Comparison of ENCODE assay signal across 9 mouse cellular contexts in genomic region chr12:71544401-71545159, GRCm38 (mm10).
A peak's percentile ranks its signal among the peaks of the same experiment; 100 is the strongest.
DNase-seq lines count a peak whose midpoint lies in the region; ATAC-seq and TF ChIP-seq lines count a peak whose summit lies in the region.
"Had no signal": no experiment of that assay in that cellular context is flagged by ENCODE, and none has a peak within 500 bp of the region (broad histone marks: within the 10 kb centered on the region; RNA-seq: fewer than 3 reads in every experiment).

No protein-coding gene starts in this region.

- no peaks in the 10 kb centered on the region for H3K4me1 ChIP-seq in kidney, adult 2 months (ENCODE audit: control insufficient read depth, insufficient read depth, low read length)
- H3K4me1 ChIP-seq in kidney, embryonic 16.5 days (ENCODE audit: insufficient read depth, low read length), result no peaks in the 10 kb centered on the region
- H3K4me1 ChIP-seq in liver, postnatal 0 days (ENCODE audit: insufficient read depth), result no peaks in the 10 kb centered on the region

- DNase-seq in kidney, adult 2 months, result peak; percentile 7
- DNase-seq in NIH3T3 (ENCODE audit: low read depth), result peak; percentile 73
- peak; percentile 48 for DNase-seq in embryo, embryonic 10.5 days (ENCODE audit: low spot score)
- peak; percentile 54 for DNase-seq in left cerebral cortex, postnatal 36 days (ENCODE audit: low spot score in 2 of 2)
- no peak for DNase-seq in spleen, postnatal 14 days (ENCODE audit: low spot score in 2 of 2)
- no peak for DNase-seq in T-cell, adult 2 months (ENCODE audit: low spot score)
- no peak for DNase-seq in liver, postnatal 0 days
- DNase-seq: lung, adult 2 months had no signal

- WGBS in kidney, adult 2 months, result 61% methylated on average over 8 of the region's 8 CpGs
- 54% methylated on average over 8 of the region's 8 CpGs for WGBS in kidney, embryonic 16.5 days
- 51% methylated on average over 8 of the region's 8 CpGs for WGBS in liver, postnatal 0 days (ENCODE audit: insufficient replicate concordance)

- intact Hi-C loops in left cerebral cortex, postnatal 36 days (cut with DNase I), result no loop called here

- H3K9me3 ChIP-seq in kidney, embryonic 16.5 days (ENCODE audit: low read length), result no peaks in the 10 kb centered on the region
- no peaks in the 10 kb centered on the region for H3K9me3 ChIP-seq in liver, postnatal 0 days (ENCODE audit: low read length)

- H3K27me3 ChIP-seq in kidney, adult 2 months (replicated peaks; ENCODE audit: control insufficient read depth, insufficient read depth, low read length), result no peaks in the 10 kb centered on the region
- H3K27me3 ChIP-seq in kidney, embryonic 16.5 days (ENCODE audit: insufficient read depth, low read length), result no peaks in the 10 kb centered on the region
- H3K27me3 ChIP-seq in liver, postnatal 0 days (ENCODE audit: insufficient read depth, low read length), result no peaks in the 10 kb centered on the region

- no peak overlapping the region for H3K4me2 ChIP-seq in kidney, embryonic 16.5 days (replicated peaks; ENCODE audit: low read depth, low read length)
- H3K4me2 ChIP-seq in liver, postnatal 0 days (ENCODE audit: low read depth, low read length), result no peak overlapping the region

- no peak overlapping the region for H3K27ac ChIP-seq in kidney, adult 2 months (ENCODE audit: insufficient read depth, low read depth, low read length)
- H3K27ac ChIP-seq in kidney, embryonic 16.5 days (ENCODE audit: low read length), result no peak overlapping the region
- H3K27ac ChIP-seq in liver, postnatal 0 days (ENCODE audit: low read depth), result no peak overlapping the region

- TF ChIP-seq POLR2A in kidney, adult 2 months (IDR thresholded peaks at IDR 0.05; ENCODE audit: low read depth, low read length), result no peak

- no peak for TF ChIP-seq CTCF in kidney, adult 2 months (conservative IDR thresholded peaks at IDR 0.05; ENCODE audit: insufficient read depth, insufficient read length, low read depth, low read length)
- no peak for TF ChIP-seq CTCF in liver, postnatal 0 days (IDR thresholded peaks at IDR 0.05; ENCODE audit: low read depth)

- no peak overlapping the region for H3K4me3 ChIP-seq in kidney, adult 2 months (ENCODE audit: insufficient read depth, low read depth, low read length)
- H3K4me3 ChIP-seq in kidney, embryonic 16.5 days (ENCODE audit: low read length), result no peak overlapping the region
- H3K4me3 ChIP-seq in liver, postnatal 0 days (ENCODE audit: low read depth, low read length), result no peak overlapping the region

- no peak overlapping the region for H3K9ac ChIP-seq in kidney, embryonic 16.5 days (replicated peaks; ENCODE audit: low read length)
- H3K9ac ChIP-seq in liver, postnatal 0 days (replicated peaks), result no peak overlapping the region

- H3K36me3 ChIP-seq in kidney, adult 2 months (ENCODE audit: control insufficient read depth, insufficient read depth, low read length), result no peaks in the 10 kb centered on the region
- H3K36me3 ChIP-seq in kidney, embryonic 16.5 days (ENCODE audit: insufficient read depth, low read length), result no peaks in the 10 kb centered on the region
- no peaks in the 10 kb centered on the region for H3K36me3 ChIP-seq in liver, postnatal 0 days (replicated peaks; ENCODE audit: insufficient read depth, low read length)

- TF ChIP-seq EP300 in liver, postnatal 0 days (IDR thresholded peaks at IDR 0.05; ENCODE audit: low read depth), result no peak

- ATAC-seq in kidney, embryonic 16.5 days (ENCODE audit: low FRiP score, low TSS enrichment), result no peak
- no peak for ATAC-seq in liver, postnatal 0 days

Comparison
In these comparisons a context has a peak if more than half of its experiments do, and no peak if none do; other contexts are left out.
1. DNase-seq: peak in kidney, adult 2 months (single experiment), NIH3T3 (single experiment), embryo, embryonic 10.5 days (single experiment) and left cerebral cortex, postnatal 36 days (2 of 2); none in spleen, postnatal 14 days (0 of 2), T-cell, adult 2 months (single experiment) and liver, postnatal 0 days (single experiment).